Mouse (Mus musculus) heart, postnatal 0 days (tissue): ENCODE measurements around the gene Dnaaf1. TPM values are rescaled to one million over a fixed set of nuclear protein-coding genes. Genes with fewer than 3 reads are reported as not detected.

Experiments used
- ATAC-seq: fragments of 200-750 bp; cut with Nextera tagmentation; 2 replicates; pipeline ENCODE4 v1.8.0; 2017; ENCODE audit warnings: low read depth, moderate number of reproducible peaks, moderate library complexity; ENCODE audit not compliant: insufficient read depth
- DNase-seq: peaks from one replicate; pipeline ENCODE4 v3.0.0-alpha.2; 2016; ENCODE audit warnings: low spot score
- H3K27ac ChIP-seq: fragments of 300-500 bp; sonication (generic); 2 replicates; pipeline ENCODE4 v1.5.1; 2014; ENCODE audit warnings: low read depth, mild to moderate bottlenecking
- H3K27me3 ChIP-seq: fragments of 300-500 bp; sonication (generic); 2 replicates; pipeline ENCODE4 v1.6.1; 2014; ENCODE audit warnings: low read length, mixed read lengths; ENCODE audit not compliant: control insufficient read depth, insufficient read depth
- H3K36me3 ChIP-seq: fragments of 300-500 bp; sonication (generic); replicated peaks from 2 replicates; pipeline ENCODE4 v1.6.1; 2014; ENCODE audit warnings: low read length, mixed read lengths; ENCODE audit not compliant: control insufficient read depth, insufficient read depth
- H3K4me1 ChIP-seq: fragments of 300-500 bp; sonication (generic); 2 replicates; pipeline ENCODE4 v1.6.1; 2014; ENCODE audit warnings: antibody characterized with exemption; ENCODE audit not compliant: control insufficient read depth, insufficient read depth
- H3K4me2 ChIP-seq: fragments of 300-500 bp; sonication (generic); 2 replicates; pipeline ENCODE4 v1.6.1; 2014; ENCODE audit warnings: low read depth, mild to moderate bottlenecking, low read length, moderate library complexity
- H3K4me3 ChIP-seq: fragments of 300-500 bp; sonication (generic); 2 replicates; pipeline ENCODE4 v1.5.1; 2014; ENCODE audit warnings: low read depth, low read length
- H3K9ac ChIP-seq: fragments of 300-500 bp; sonication (generic); replicated peaks from 2 replicates; pipeline ENCODE4 v1.6.1; 2014; ENCODE audit warnings: low read depth, low read length, mixed read lengths
- H3K9me3 ChIP-seq: fragments of 300-500 bp; sonication (generic); replicated peaks from 2 replicates; pipeline ENCODE4 v1.6.1; 2016; ENCODE audit warnings: low read length; ENCODE audit not compliant: control insufficient read depth
- CTCF ChIP-seq: IDR thresholded peaks from 2 replicates; pipeline ENCODE4 v1.5.1; 2016; ENCODE audit warnings: antibody characterized with exemption, control low read depth, low read depth
- EP300 ChIP-seq: IDR thresholded peaks from 2 replicates; pipeline ENCODE4 v1.6.1; 2016; ENCODE audit warnings: antibody characterized with exemption, low read depth
- WGBS: fragments of 180-500 bp; shearing (Covaris S2); extraction: QIAGEN DNeasy Blood & Tissue Kit; methylation state at CpG from one replicate; pipeline ENCODE4 v1.1.7; 2014; 5-methylcytosine and 5-hydroxymethylcytosine counted together
- polyA plus RNA-seq: library from polyadenylated mRNA; unstranded; fragments of >200 nt; fragmentation: Nextera tagmentation; extraction: Ambion mirVana; gene quantifications from 2 replicates; pipeline ENCODE4 v1.2.1, GENCODE M21; 2015
- total RNA-seq: library from RNA; depleted of rRNA; stranded (reverse); fragments of >200 nt; gene quantifications from 2 replicates; pipeline ENCODE4 v1.2.3, GENCODE M21; 2014; ENCODE audit warnings: low replicate concordance; rRNA removed

Dnaaf1 gene
- total RNA-seq (not detected in 2 replicates), polyA plus RNA-seq (0.07 and 0.41 TPM in 2 replicates)

GRCm38 (mm10) chr8:119574437-119575365, at the start of gene Dnaaf1, which contains the start of gene Hsdl1:
Dnaaf1 (plus strand) TSS chr8:119575235.
Hsdl1 (minus strand) TSS chr8:119575183.
- Histone ChIP-seq H3K27me3 (0 out of 2 replicates have a peak, but pooled peaks cover 12% of the 10 kb centered on the region), H3K36me3 (no peaks in the 10 kb centered on the region), H3K4me1 (peaks cover 10% of the 10 kb centered on the region; the same call in 1 of the 2 replicates), H3K9ac (peak within 1 kb of the TSS; percentile 71), H3K9me3 (no peaks in the 10 kb centered on the region), H3K4me3 (peak within 1 kb of the TSS; percentile 78), H3K4me2 (peak within 1 kb of the TSS; percentile 81), H3K27ac (peak within 1 kb of the TSS; percentile 12; the same call in 1 of the 2 replicates)
- DNase-seq (peak; percentile 88), ATAC-seq (peak; percentile 90)
- no peak for TF ChIP-seq EP300
- no peak; the same call in 1 of the 2 replicates for TF ChIP-seq CTCF
- WGBS, result under 1% methylated on average over 82 of the region's 97 CpGs

- TF ChIP-seq CTCF, result no peak
- TF ChIP-seq EP300, result no peak
- Histone ChIP-seq H3K4me2 (no peak overlapping the region), H3K27ac (no peak overlapping the region), H3K9ac (no peak overlapping the region), H3K9me3 (no peaks in the 10 kb centered on the region), H3K27me3 (no peaks in the 10 kb centered on the region), H3K4me3 (no peak overlapping the region), H3K36me3 (peaks cover 94% of the 10 kb centered on the region), H3K4me1 (no peaks in the 10 kb centered on the region)
- ATAC-seq (no peak), DNase-seq (no peak)
- 80% methylated on average over 7 of the region's 7 CpGs for WGBS
These were observed 46.3 kb upstream of the Dnaaf1 start for GRCm38 (mm10) chr8:119528762-119529161.

GRCm38 (mm10) chr8:119530937-119531336, 44.1 kb upstream of the Dnaaf1 start:
- 48% methylated on average over 6 of the region's 6 CpGs for WGBS
- no peaks in the 10 kb centered on the region for H3K27me3 ChIP-seq
- peaks cover 92% of the 10 kb centered on the region for H3K36me3 ChIP-seq
- no peak overlapping the region for H3K4me3 ChIP-seq
- DNase-seq (no peak), ATAC-seq (no peak)
- H3K27ac ChIP-seq, result no peak overlapping the region
- H3K9me3 ChIP-seq, result no peaks in the 10 kb centered on the region
- no peak overlapping the region for H3K9ac ChIP-seq
- H3K4me1 ChIP-seq, result no peaks in the 10 kb centered on the region
- no peak for TF ChIP-seq CTCF
- TF ChIP-seq EP300, result no peak
- no peak overlapping the region for H3K4me2 ChIP-seq

- no peak overlapping the region for H3K4me2 ChIP-seq
- no peaks in the 10 kb centered on the region for H3K4me1 ChIP-seq
- no peaks in the 10 kb centered on the region for H3K9me3 ChIP-seq
- no peak overlapping the region for H3K9ac ChIP-seq
- H3K4me3 ChIP-seq, result no peak overlapping the region
- 95% methylated on average over 3 of the region's 3 CpGs for WGBS
- TF ChIP-seq EP300 (no peak), CTCF (no peak)
- H3K36me3 ChIP-seq, result peaks cover 97% of the 10 kb centered on the region
- no peak overlapping the region; the same call in 1 of the 2 replicates for H3K27ac ChIP-seq
- H3K27me3 ChIP-seq, result no peaks in the 10 kb centered on the region
- DNase-seq, result no peak
- no peak for ATAC-seq
These were observed 43.6 kb upstream of the Dnaaf1 start for GRCm38 (mm10) chr8:119531397-119531796.

- Histone ChIP-seq H3K36me3 (peaks cover 98% of the 10 kb centered on the region), H3K9me3 (no peaks in the 10 kb centered on the region), H3K4me3 (no peak overlapping the region), H3K27ac (no peak overlapping the region; the same call in 1 of the 2 replicates), H3K27me3 (no peaks in the 10 kb centered on the region), H3K4me2 (no peak overlapping the region), H3K9ac (no peak overlapping the region), H3K4me1 (no peaks in the 10 kb centered on the region)
- peak; percentile 41; the same call in 1 of the 2 replicates for ATAC-seq
- no peak for DNase-seq
- no peak for TF ChIP-seq CTCF
- TF ChIP-seq EP300, result no peak
- WGBS, result 45% methylated on average over 9 of the region's 9 CpGs
These were observed 43.1 kb upstream of the Dnaaf1 start for GRCm38 (mm10) chr8:119531973-119532372.
